Mouse (Mus musculus) regulatory T cell (primary cell): ENCODE measurements around the gene Stat5a.

Experiments
- in situ Hi-C: fragments of 300-600 bp; cut with MboI, MseI; formaldehyde crosslinking; loops from one replicate; pipeline ENCODE4 v1.15.1; 2025; ENCODE audit warnings: high pct_unique_total_duplicates

Gene Stat5a

DNA sequence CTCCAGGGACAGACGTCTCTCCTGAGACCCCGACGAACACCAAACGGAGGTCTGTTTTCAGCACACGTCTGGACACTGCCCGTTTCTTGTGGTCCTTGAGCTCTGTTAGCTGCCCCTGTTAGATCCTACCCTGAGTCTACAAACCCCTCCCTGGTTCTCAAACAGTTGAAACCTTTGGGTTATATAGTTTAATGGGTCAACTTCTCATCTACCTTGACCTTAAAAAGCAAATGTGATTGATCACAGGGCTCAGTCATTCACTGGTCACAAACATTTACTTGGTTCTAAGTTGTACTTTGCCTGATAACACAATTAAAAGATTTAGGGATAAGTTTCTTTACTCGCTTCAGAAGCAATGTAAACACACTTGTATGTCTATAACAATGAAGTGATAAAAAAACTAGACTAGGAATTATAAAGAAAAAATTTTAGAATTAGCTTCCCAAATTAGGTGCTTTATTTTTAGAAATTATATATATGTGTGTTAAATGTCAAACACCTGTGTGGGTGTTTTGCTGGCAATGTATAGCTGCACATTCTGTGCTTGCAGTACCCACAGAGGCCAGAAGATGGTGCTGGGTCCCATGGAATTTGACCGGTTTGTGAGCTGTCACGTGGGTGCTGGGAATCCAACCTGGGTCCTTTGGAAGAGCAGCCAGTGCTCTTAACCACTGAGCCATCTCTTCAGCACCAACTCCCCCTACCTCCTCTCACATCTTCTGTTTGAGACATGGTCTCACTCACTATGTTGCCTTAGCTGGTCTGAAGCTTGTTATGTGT is 22.0 kb upstream of the Stat5a start:
- in situ Hi-C loops = no loop called here

DNA sequence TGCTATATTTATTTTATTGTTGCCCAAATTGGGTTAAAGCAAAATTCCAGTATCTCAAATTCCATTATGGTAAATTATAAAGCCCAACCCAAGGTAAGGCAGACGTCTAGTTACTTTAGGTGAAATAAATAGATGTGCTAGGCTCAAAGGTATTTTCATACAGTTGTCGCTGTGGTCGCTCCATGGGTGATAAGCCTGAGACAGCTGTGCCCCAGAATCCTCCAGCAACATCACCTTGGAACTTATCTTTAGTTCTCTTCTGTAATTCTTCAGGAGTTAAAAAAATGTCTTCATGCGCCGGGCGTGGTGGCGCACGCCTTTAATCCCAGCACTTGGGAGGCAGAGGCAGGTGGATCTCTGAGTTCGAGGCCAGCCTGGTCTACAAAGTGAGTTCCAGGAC is 20.3 kb upstream of the Stat5a start:
- in situ Hi-C loops = no loop called here

DNA sequence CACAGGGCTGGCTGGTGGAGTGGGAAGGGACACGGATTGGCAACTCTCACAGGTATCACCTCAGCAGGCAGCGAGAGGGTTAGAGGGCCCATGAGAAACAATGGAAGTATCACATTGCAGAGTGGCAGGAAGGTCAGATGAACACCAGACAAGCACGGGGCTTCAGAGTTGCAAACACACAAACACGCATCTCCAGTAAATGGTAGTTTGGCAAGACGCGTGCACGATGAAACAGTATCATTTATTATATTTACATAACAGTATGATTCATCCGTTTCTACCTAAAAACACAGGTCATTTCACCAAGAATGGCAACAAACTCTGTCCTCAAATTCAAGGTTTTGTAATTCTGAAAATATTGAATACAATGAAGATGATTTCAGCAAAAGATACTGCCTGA is 19.6 kb upstream of the Stat5a start:
- in situ Hi-C loops = no loop called here

DNA sequence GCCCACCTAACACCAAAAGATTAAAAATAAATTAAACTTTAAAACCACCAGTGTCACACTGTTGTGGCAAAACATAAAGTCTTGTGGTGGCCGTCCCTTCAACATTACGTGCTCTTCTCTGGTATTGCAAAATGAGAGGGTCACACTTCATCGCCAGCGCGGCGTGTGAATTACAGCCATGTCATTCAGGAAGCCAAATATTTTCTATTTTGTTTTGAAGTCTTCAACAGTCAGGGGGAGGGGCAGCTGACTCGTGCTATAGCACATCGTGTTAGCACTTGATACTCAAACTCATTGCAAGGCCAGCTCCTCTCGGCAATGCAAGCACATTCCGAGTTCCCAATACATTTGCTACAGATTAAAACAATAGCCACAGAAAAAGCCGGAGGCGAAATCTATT is 18.3 kb upstream of the Stat5a start:
- in situ Hi-C loops = loop anchor here (10.0 kb wide), 1 partner anchor 1976 kb away; the partner anchor contains the start of gene Wipf2

DNA sequence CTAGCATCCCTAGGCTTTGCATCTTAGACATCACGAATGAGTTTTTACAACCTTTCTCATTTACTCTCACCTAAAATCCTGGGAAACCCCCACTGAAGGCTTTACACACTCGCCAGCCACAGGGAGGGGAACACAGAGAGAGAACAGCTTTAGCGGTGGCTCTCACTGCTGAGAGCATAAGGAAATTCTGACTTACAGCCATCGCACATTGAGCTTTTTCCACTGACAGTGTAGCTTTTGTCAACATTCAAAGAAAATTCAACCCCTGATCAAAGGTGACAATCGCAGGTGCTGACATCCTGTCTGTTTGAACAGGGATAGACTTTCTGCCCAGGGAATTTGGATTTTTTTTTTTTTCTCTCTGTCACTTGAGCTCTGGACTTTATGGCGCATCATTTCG is 17.1 kb upstream of the Stat5a start:
- in situ Hi-C loops = loop anchor here (10.0 kb wide), 1 partner anchor 1977 kb away; the partner anchor contains the start of gene Wipf2

DNA sequence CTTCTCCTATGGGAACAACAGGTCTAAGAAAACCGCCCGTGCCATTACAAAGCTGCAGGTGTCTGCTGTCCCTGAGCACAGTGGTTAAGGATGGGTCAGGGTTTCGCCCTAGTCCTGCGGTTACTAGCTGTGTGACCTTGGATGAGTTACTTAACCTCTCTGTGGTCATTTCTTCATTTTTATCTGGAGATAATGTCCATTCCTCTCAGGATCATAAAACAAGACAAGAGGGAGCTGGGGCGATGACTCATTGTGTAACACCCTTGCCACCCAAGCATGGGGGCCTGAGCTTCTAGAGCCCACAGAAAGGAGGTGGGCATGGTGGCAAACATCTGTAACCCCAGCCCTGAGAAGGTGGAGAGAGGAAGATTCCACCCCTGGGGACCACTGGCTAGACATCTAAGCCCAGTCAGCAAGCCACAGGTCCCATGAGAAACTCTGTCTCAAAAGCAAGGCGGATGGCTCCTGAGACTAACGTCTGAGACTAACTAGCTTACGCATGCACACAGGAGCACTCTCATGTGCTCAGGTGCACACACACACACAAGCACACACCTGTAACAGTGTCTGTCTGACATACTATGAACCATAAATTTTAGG is 16.0 kb upstream of the Stat5a start:
- in situ Hi-C loops = loop anchor here (10.0 kb wide), 1 partner anchor 1978 kb away; the partner anchor contains the start of gene Wipf2

DNA sequence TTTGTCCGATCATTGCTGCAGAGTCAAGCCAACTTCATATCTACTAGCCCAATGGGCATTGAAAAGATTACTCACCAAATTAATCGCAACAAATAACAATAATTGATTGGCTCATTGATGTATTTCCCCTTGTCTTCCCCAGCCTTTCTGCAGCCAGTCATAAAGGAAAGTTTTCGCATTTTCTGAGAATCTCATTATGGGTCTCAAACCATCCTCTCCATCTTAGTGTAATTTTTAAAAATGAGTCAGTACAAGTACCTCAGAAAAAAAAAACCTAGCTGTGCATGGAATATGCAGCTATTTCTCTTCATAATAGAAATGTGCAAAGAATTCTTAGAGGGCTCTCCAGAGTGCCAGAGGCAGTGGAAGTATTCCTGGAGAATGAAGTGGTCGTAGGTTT is 15.0 kb upstream of the Stat5a start:
- in situ Hi-C loops = loop anchor here (10.0 kb wide), 1 partner anchor 1979 kb away; the partner anchor contains the start of gene Wipf2

DNA sequence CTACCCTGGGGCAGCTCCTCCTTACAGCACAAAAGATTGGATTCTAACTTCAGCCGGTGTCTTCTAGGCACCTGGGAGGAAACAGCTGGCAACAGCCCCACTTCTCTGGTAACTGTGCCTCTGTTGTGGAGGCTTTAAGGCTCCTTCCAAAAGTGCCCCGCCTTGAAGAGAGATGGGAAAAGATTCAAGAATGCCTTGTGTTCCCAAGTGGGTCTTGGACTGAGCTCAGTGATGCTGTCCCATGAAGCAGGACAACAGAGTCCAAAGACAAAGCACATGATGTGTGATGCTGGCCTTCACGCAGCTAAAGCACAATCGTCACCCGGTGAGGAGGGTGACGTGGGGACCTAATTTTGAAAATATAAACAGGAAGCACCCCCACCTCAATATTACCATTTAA is 13.4 kb upstream of the Stat5a start:
- in situ Hi-C loops = loop anchor here (10.0 kb wide), 1 partner anchor 1981 kb away; the partner anchor contains the start of gene Wipf2

DNA sequence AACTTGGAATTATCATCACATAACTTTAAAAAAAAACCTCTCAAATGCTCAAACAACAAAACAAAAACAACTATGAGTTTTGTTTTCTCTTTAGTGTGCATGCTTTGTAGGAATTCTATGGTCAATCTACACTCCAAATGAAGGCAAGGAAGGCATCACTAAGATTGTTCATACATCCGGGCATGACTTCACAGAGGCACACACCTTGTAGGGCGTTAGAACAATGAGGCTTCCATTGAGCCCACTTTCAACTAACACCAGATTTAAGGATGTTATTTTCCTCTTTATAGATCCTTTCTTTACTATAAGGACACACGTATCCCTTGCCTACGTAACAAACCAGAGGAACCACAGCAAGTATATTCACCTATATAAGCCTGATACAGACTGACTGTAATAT is 11.6 kb upstream of the Stat5a start:
- in situ Hi-C loops = loop anchor here (10.0 kb wide), 1 partner anchor 1983 kb away; the partner anchor contains the start of gene Wipf2

DNA sequence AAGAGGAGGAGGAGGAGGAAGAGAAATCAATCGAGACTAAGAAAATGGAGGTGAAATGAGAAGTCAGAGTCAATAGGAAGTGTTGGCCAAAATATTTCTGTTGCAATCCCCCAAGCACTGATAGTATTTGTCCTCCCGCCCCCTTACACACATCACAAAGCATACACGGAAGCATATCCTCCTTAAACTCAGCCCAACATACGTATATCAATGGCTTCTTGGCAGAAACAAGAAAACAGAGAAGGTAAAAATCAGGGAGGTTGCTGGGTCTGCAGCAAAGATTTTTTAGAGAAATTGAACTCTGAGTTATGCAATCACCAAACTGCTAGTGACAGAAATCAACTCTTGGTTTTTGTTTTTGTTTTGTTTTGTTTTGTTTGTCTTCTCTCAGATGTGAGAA is 11.1 kb upstream of the Stat5a start:
- in situ Hi-C loops = loop anchor here (10.0 kb wide), 1 partner anchor 1983 kb away; the partner anchor contains the start of gene Wipf2

DNA sequence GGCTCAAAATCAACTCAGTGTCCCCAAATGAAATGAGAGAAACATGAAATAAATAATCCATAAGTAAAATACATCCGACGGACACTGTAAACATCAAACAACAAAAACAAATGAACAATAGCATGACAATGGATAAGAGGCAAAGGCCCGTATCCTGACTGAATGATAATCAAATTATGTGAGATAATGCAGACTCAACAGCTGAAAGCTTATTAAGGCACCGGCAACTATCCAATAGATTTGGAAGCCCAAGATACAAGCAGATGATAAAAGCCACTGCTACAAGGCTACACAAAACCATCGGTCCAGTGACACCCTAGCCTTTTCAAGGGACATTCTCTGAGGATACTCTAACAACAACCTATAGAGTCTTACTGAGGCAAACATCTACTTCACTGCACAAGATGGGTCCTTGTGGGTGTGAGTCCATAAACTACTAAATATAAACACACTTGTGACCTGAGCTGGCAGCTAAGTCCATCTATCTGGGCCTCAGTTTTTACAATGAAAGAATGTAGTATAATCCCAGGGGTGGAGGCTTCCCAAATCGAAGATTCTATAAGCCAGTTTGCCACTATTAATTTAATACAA is 10.3 kb upstream of the Stat5a start:
- in situ Hi-C loops = loop anchor here (10.0 kb wide), 1 partner anchor 1984 kb away; the partner anchor contains the start of gene Wipf2

DNA sequence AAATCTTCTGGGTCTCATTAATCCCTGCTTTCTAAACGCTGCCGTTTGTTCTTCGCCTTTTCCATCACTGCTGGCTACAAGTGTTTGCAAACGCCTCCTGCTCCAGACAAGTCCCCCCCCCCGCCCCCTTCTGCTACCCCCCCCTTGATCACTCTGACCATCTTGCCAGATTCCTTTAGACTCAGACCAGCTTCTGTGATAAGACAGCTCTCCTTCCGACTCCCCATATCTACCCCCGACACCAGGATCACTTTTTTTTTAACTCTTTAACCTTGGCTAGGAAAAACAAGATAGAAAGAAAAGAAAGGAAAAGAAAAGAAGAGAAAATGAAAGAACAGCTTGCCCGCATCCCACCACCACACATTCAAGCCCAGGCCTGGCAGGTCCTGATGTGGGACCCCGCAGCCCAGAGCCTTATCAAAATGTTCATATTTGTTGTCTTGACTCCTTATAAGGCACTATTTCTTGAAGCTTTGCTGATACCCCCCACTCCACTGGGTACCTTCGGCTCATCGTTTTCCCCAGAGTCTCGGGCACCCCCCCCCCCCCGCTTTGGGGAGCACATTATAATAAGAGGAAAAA is 9.6 kb upstream of the Stat5a start:
- in situ Hi-C loops = loop anchor here (10.0 kb wide), 1 partner anchor 1985 kb away; the partner anchor contains the start of gene Wipf2

DNA sequence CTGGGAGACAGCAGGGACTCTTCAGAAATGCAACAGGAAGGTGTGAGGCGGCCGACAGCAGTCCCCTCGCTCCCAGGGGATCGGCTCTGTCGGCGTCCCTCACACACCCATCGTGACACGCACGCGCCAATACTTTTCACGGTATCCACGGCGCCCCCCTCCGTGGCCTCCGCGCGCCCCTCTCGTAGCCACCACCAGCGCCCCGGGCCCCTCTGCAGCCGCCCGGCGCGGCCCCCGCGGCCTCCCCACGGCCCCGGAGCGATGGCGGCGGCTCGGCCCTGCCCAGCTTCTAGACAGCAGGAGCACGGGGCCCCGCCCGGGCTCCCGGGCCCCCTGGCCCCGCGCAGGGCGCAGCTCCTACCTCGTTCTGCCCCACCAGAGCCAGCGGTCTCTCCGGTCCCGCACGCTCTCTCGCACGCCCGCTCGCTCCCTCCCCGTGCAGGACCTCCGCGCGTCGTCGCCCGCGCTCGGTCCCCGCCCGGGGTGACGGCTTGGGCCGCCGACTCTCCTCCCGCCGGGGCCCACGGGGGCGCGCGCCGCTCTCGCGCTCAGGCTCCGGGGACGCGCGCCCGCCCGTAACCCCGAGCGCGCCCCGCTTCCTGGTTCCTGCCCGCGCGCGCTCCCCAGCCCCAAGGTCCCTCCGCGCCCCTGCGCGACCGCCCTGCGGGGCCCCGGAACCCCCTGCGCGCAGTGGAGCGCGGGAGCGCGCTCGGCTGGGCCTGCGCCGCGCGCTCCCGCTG is 8.9 kb upstream of the Stat5a start, which contains the start of gene Stat5b:
Gene Stat5b (minus strand): TSS at position 687 of the 740 bp plus-strand sequence.
- in situ Hi-C loops = no loop called here

DNA sequence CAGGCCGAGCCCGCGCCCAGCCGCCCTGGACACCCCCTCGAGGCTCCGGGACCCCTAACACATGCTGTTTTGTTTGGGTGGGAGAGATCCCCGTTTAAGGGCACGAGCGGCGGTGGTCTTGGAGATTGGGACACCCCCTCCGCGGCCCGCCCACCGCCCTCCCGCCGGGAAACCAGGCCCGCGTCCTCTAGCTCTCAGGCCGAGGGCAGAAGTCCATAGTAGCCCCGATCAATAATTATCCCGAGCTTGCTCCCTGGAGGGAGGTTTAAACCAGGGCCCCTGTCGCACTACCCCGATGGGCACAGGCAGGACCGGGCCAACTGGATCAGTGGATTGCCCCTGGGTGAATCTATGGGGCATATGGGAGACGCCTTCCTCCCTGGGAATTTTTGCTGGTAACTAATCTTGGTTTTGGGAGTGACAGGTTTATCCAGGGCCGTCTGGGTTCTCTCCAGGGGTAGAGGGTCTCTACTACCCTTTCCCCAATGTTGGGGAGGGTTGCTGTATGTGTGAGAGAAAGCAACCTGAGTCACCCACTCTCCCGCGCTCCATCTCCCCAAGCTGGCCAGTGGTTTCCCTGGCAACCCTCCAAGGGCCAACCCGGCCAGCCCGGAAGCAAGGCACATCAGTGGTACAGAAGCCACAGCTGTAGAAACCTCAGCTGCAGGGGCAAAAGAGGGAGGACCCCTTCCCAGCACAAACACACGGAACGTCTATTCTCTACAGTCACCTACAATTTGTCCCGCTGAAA is 8.2 kb upstream of the Stat5a start:
- in situ Hi-C loops = no loop called here

DNA sequence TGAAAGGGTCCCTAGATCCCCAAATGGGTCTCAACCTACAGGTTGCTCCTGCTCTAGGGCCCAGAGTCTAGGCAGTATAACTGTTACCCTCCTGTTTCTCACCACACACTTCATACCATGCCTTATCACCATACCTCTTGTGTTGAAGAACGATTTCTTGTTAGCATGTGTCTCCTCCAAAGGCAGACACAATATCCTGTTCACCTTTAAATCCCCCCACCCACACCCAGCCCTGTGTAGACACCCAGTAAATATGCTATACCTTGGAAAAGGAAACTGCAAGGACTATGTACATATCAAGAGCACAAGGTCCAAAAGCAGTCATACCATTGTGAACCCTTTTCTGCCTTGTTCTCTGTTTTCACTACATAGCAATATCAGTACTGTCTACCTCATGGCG is 7.1 kb upstream of the Stat5a start:
- in situ Hi-C loops = no loop called here

DNA sequence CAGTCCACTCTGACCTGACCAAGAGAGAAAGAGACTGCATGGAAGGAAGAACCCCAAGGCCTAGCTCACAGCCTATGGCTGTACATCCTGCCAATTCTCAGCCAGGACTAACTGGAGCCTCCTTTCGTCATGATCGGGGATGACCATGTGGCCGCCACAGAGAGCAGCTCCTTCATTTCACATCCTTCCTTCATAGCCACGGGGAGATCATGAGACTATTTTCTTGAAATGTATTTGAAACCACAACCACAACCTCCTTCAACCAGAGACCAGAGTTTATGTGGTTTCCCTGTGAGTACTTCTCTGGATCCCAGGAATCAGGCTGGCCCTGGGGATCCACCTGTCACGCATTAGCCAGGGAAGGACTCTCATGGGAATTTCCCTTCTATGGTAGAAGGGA is 6.1 kb upstream of the Stat5a start:
- in situ Hi-C loops = no loop called here

DNA sequence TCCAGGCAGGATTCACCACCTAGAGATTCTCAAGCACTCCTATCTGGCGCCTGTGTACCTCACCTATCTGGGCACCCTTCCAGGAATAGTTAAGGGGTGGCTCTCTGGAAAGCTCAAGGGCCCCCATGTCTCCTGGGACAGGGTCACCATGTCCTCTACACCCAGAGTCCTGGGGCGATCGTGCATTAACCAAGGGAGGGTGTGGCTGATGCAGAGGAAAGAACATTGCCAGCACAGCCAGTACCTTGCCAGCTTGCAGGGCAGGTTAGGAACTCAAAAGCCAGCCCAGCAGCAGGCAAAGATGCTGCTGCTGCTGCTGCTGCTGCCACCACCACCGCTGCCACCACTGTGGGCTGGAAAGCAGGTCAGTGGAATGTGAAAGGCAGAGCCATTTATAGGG is 4.9 kb upstream of the Stat5a start:
- in situ Hi-C loops = no loop called here

DNA sequence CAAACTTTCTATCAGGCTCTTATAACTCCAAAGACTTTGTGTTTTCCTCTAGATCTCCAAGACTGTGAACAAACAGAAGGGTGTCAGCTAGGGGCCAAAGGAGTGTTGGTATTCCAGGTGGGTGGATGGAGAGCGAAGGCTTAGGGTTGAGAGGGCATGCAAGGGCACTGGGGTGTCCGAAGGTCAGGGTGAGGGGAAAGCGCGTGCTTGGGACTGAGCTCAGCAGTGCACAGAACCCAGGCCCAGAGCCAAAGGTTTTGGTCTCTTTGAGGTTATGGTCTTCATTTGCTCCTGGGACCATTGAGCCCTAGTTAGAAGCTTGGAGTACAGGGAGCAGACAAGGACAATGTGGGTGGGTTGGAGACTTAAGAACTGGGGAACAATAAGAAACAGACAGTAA is 4.0 kb upstream of the Stat5a start:
- in situ Hi-C loops = loop anchor here (5.0 kb wide), 1 partner anchor 33 kb away; no protein-coding TSS in a partner anchor

DNA sequence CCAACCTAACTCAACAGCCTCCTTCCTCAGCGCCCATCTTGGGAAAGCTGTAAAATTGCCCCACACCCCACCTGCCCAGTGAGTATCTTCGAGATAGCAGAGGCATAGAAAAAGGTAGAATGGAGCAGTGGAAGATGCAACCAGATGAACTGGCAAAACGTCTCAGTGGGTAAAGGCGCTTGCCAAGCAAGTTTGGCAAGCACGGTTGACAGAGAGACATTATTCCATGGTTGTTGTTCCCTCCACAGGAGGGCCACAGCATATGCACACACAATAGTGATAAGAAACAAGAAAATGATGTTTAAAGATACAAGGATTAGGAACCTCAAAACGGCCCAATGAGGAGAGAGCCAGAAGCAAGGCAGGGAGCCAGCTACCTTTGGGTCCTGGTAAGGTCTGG is 1.2 kb upstream of the Stat5a start:
- in situ Hi-C loops = loop anchor here (5.0 kb wide), 1 partner anchor 36 kb away; no protein-coding TSS in a partner anchor

DNA sequence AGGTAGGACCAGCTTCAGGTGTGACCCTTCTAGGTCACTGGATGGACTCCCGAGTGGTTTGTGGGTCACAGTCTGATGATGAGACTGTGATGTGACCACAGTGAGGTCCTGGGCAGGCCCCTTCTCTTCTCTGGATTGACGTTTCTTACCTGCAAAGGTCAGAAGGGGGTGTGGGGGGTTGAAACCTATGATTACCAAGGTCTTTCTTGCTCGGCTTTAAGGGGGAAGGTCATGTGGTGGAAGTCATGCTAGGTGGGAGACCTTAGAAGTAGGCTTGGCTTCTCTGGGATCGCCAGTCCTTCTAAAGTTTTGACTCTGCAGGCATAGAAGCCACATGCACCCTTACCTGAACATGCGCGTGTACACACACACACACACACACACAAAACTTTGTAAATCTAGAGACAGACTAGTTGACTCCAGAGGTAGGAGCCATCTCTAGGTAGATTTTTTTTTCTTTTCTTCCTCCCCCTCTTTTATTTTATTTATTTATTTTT is 476 bp downstream of the Stat5a start:
- in situ Hi-C loops = loop anchor here (5.0 kb wide), 1 partner anchor 37 kb away; no protein-coding TSS in a partner anchor
